Mouse (Mus musculus): ENCODE measurements around the gene Ndufs2.

GRCm38 (mm10) chr1:171270573-171270900, 19.3 kb upstream of the Ndufs2 start:
- no peak for TF ChIP-seq CTCF (IDR thresholded peaks at IDR 0.05; ENCODE audit: low read depth, low read length)
- TF ChIP-seq POLR2A (IDR thresholded peaks at IDR 0.05; ENCODE audit: extremely low read depth, insufficient read depth, low read length): no peak

Measured in liver, adult 2 months (tissue).